Mouse (Mus musculus): ENCODE measurements around the gene Dmtf1.

Gene Dmtf1

GRCm38 (mm10) chr5:9107296-9108089 is 54.1 kb downstream of the Dmtf1 start:
- DNase-seq (ENCODE audit: low spot score), result no peak

- DNase-seq (ENCODE audit: low spot score), result no peak
Observed at GRCm38 (mm10) chr5:9106806-9107205, 54.8 kb downstream of the Dmtf1 start.

GRCm38 (mm10) chr5:9103958-9104357 is 57.6 kb downstream of the Dmtf1 start:
- DNase-seq (ENCODE audit: low spot score), result no peak

- DNase-seq (ENCODE audit: low spot score), result no peak
Observed at GRCm38 (mm10) chr5:9102696-9103095, 58.9 kb downstream of the Dmtf1 start.

- peak; percentile 30 for DNase-seq (ENCODE audit: low spot score)
Observed at GRCm38 (mm10) chr5:9100849-9101801, 60.5 kb downstream of the Dmtf1 start.

GRCm38 (mm10) chr5:9100207-9100848 is 61.2 kb downstream of the Dmtf1 start, which contains the start of gene Tmem243:
Gene Tmem243, plus strand, starts transcription at chr5:9100668.
- peak; percentile 64 for DNase-seq (ENCODE audit: low spot score)

- DNase-seq (ENCODE audit: low spot score), result no peak
Observed at GRCm38 (mm10) chr5:9093490-9093889, 68.1 kb downstream of the Dmtf1 start.

GRCm38 (mm10) chr5:9092716-9093115 is 68.9 kb downstream of the Dmtf1 start:
- no peak for DNase-seq (ENCODE audit: low spot score)

GRCm38 (mm10) chr5:9090493-9091106 is 71.0 kb downstream of the Dmtf1 start:
- no peak for DNase-seq (ENCODE audit: low spot score)

- no peak for DNase-seq (ENCODE audit: low spot score)
Observed at GRCm38 (mm10) chr5:9086924-9087719, 74.5 kb downstream of the Dmtf1 start.

- DNase-seq (ENCODE audit: low spot score), result no peak
Observed at GRCm38 (mm10) chr5:9079773-9080501, 81.6 kb downstream of the Dmtf1 start.

GRCm38 (mm10) chr5:9073177-9073854 is 88.3 kb downstream of the Dmtf1 start:
- no peak for DNase-seq (ENCODE audit: low spot score)

GRCm38 (mm10) chr5:9071360-9071759 is 90.2 kb downstream of the Dmtf1 start:
- DNase-seq (ENCODE audit: low spot score), result no peak

GRCm38 (mm10) chr5:9069599-9070209 is 91.9 kb downstream of the Dmtf1 start:
- DNase-seq (ENCODE audit: low spot score), result no peak

GRCm38 (mm10) chr5:9068886-9069285 is 92.7 kb downstream of the Dmtf1 start:
- DNase-seq (ENCODE audit: low spot score), result no peak

Data from spleen, adult 12 weeks (tissue).